Mouse (Mus musculus) erythroblast, adult 5-6 weeks (primary cell): ENCODE data around the gene Col28a1. TPM values are rescaled to one million over a fixed set of nuclear protein-coding genes. Genes with fewer than 3 reads are reported as not detected.
"Not testable (repeated sequence)": the region's sequence is repeated elsewhere in the genome, so short reads cannot be mapped to it uniquely, and the experiment has no call there.

Source experiments
- ATAC-seq: replicated peaks from 2 replicates; pipeline ENCODE4 v1.8.0; 2016; ENCODE audit warnings: moderate number of reproducible peaks, mild to moderate bottlenecking, moderate TSS enrichment, inconsistent platforms; ENCODE audit not compliant: poor library complexity, low FRiP score, severe bottlenecking
- total RNA-seq, 2 experiments: library from RNA; stranded (forward) in 1 of 2; stranded (reverse) in 1 of 2; fragments of 150-400 nt in 1 of 2; fragments of 200-764, 138-1000 nt in 1 of 2; gene quantifications; 2 replicates each; pipeline versions ENCODE4 v1.2.3 to v1.2.4; 2015 to 2017; ENCODE audit warnings: low replicate concordance in 2 of 2

The Col28a1 gene
- total RNA-seq, 2 experiments from 2014 or later = not detected

GRCm38 (mm10) chr6:8045825-8046224 is 146.6 kb downstream of the Col28a1 start:
- no peak for ATAC-seq

- no peak for ATAC-seq
Measured at GRCm38 (mm10) chr6:8028711-8029110, 163.7 kb downstream of the Col28a1 start.

GRCm38 (mm10) chr6:8025332-8026129 is 166.9 kb downstream of the Col28a1 start:
- no peak for ATAC-seq

- no peak for ATAC-seq
Measured at GRCm38 (mm10) chr6:8023527-8023926, 168.9 kb downstream of the Col28a1 start.

- ATAC-seq = no peak
Measured at GRCm38 (mm10) chr6:7994736-7995135, 197.7 kb downstream of the Col28a1 start.

- ATAC-seq = no peak
Measured at GRCm38 (mm10) chr6:7983646-7983979, 208.8 kb downstream of the Col28a1 start.

- ATAC-seq = not testable (repeated sequence)
Measured at GRCm38 (mm10) chr6:7982958-7983645, 209.3 kb downstream of the Col28a1 start.

GRCm38 (mm10) chr6:7971020-7971760 is 221.2 kb downstream of the Col28a1 start:
- no peak for ATAC-seq

- no peak for ATAC-seq
Measured at GRCm38 (mm10) chr6:7969376-7969775, 223.0 kb downstream of the Col28a1 start.

GRCm38 (mm10) chr6:7965833-7966522 is 226.4 kb downstream of the Col28a1 start:
- no peak for ATAC-seq

GRCm38 (mm10) chr6:7962749-7963148 is 229.7 kb downstream of the Col28a1 start:
- ATAC-seq = no peak

GRCm38 (mm10) chr6:7952208-7952607 is 240.2 kb downstream of the Col28a1 start:
- no peak for ATAC-seq

GRCm38 (mm10) chr6:7951778-7952177 is 240.6 kb downstream of the Col28a1 start:
- ATAC-seq = no peak

Other genes starting within 250 kb of the Col28a1 start
- 4.6 and 4.8 TPM in 2 replicates for gene Mios, start 16.6 kb upstream of the Col28a1 start, total RNA-seq (2015; ENCODE audit: low replicate concordance)
- gene Mios, start 16.6 kb upstream of the Col28a1 start, total RNA-seq (2017; ENCODE audit: low replicate concordance) = 5.6 and 6.7 TPM in 2 replicates
- 39.5 and 71.1 TPM in 2 replicates for gene Rpa3, start 66.6 kb upstream of the Col28a1 start, total RNA-seq (2015; ENCODE audit: low replicate concordance)
- gene Rpa3, start 66.6 kb upstream of the Col28a1 start, total RNA-seq (2017; ENCODE audit: low replicate concordance) = 22.0 and 38.3 TPM in 2 replicates
- gene Umad1, start 66.7 kb upstream of the Col28a1 start, total RNA-seq (2015; ENCODE audit: low replicate concordance) = 6.5 and 9.0 TPM in 2 replicates
- 1.8 and 4.9 TPM in 2 replicates for gene Umad1, start 66.7 kb upstream of the Col28a1 start, total RNA-seq (2017; ENCODE audit: low replicate concordance)
- 2.7 and 6.7 TPM in 2 replicates for gene Gm45062, start 66.8 kb upstream of the Col28a1 start, total RNA-seq (2015; ENCODE audit: low replicate concordance)
- 1.5 and 4.1 TPM in 2 replicates for gene Gm45062, start 66.8 kb upstream of the Col28a1 start, total RNA-seq (2017; ENCODE audit: low replicate concordance)